Mouse (Mus musculus): ENCODE measurements around the gene Radil.

DNA sequence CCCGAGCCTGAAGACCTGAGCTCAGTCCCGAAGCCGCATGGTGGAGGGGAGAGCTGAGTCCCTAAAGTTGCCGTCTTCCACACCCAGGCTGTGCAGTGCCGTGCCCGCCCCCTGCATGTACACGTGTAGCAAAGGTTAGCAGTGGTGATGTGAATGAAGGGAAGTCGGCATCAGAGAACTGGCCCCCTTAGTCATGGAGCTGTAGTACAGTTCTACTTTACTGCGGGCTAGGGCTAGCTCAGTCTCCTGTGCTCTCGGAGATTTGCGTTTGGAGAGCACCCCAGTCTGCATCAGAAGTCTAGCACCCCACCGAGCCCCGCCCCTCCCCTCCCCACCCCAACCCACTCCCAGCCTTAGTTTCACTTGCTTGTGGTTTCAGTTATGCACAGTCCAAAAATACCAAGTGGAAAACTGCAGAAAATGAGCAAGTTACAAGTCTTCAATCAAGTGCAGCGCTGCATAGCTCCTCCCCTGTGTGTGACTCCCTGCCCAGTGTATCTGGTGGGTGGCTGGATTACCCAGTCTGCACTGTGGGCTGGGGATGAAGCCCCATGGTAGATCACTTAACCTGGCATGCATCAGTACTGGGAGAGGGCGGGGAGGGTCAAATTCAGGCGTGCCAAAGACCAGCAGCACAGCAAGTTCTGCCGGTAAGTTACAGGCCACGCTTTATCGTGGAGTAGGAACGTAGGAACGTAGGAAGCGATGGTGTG is 109.4 kb downstream of the Radil start:
- TF ChIP-seq CTCF (IDR thresholded peaks at IDR 0.05; ENCODE audit: control insufficient read depth, insufficient read depth, low read length) (no peak), POLR2A (IDR thresholded peaks at IDR 0.05; ENCODE audit: borderline replicate concordance, control insufficient read depth, low read depth, low read length) (no peak)
